Mouse (Mus musculus): ENCODE data around the gene Cul7.

Cul7 gene

DNA sequence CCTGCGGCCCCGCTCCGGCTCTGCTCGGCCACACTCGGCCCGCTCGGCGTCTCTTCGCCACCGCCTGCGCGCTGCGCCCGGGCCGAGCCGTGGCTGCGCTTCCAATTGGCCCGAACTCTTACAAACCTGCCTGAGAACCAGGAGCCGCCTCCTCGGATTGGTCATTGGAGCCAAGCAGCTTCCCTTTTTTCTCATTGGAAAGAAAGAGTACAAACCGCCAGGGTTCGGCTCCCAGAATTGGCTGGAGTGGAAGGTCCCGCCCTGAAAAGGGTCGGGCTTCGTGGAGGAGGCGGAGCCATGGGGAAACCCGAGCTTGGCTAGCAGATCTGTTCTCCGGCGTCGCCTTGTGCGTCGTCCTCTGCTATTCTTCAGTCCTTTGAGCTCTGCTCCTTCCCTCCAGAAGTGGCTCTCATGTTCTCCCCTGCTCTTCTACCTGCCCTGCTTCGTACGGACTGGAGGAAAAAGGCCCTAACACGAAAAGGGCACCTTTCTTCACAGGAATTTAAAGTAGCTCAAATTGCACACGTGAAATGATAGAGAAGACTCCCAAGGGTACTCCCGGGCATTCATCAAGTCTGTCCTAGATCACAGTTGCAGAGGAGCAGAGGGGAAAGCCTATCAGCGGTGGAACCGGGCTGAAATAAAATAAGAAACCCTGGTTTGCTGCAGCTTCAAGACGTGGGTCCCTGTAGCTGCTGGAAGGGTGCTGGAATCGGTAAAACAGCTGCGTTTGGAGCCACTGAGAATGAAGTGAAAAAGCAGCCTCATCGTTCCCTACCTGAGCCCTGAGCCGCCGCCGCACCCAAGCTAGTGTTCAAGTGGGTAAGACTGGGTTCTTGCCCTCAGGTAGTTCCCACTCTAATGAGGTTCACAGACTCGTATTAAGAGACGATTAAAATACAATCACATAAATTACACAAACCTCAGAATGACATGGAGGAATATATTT lies 55.0 kb downstream of the Cul7 start, which contains the start of gene Ppp2r5d:
Gene Ppp2r5d, minus strand, starts transcription at position 225 of the 949 bp plus-strand sequence.
- DNase-seq (ENCODE audit: low spot score): peak; percentile 99

DNA sequence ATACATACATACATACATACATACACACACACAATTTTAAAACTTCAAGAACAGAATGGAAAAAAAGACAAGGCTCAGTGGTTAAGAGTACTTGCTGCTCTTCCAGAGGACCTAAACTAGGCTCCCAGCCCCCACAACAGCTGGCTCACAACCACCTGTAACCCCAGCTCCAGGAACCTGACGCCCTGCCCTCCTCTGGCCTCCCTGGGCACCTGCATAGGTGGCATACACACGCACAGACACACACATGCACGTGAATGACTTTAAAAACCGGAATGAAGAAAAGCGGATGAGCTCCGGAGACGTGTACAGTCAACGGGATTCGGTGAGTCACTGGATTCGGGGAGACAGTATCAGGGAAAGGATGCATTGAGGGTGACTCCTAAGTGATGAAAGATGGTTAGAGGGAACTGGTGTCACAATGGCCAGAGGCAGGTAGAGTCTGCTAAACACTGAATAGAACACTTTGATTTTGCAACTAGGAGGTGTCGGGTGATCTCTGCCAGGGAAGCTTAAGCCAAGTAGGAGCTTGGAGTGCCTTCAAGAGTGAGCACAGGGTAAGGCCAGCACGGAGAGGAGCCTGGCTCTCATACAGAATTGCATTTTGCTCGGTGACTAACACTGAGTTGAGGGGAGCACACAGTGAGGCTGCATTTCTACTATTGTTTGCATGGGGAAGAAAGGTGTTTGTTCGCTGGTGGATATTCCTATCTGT lies 56.4 kb downstream of the Cul7 start:
- peak; percentile 56 for DNase-seq (ENCODE audit: low spot score)

DNA sequence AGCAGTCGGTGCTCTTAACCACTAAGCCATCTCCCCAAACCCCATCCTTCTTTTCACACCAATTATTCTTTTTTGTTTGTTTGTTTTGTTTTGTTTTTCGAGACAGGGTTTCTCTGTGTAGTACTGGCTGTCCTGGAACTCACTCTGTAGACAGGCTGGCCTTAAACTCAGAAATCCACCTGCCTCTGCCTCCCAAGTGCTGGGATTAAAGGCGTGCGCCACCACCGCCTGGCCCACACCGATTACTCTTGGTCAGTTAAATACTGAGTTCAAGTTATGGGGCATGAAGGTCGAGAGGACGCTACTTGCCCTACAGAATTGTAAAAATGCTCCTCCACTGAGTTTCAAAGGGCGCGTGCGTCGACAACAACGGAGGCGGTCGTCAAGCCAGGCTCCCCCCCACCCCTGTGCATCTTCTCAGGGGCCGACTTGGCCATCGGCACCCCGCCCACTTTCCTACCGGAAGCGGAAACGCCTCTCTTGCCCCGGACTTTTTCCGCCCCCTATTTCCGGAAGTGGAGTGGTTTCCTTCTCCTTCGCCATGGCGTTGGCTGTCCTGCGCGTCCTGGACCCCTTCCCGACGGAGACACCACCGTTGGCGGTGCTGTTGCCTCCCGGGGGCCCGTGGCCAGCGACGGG lies 60.9 kb downstream of the Cul7 start, which contains the start of gene Pex6:
Gene Pex6, plus strand, starts transcription at position 505 of the 639 bp plus-strand sequence.
- DNase-seq (ENCODE audit: low spot score): peak; percentile 93

DNA sequence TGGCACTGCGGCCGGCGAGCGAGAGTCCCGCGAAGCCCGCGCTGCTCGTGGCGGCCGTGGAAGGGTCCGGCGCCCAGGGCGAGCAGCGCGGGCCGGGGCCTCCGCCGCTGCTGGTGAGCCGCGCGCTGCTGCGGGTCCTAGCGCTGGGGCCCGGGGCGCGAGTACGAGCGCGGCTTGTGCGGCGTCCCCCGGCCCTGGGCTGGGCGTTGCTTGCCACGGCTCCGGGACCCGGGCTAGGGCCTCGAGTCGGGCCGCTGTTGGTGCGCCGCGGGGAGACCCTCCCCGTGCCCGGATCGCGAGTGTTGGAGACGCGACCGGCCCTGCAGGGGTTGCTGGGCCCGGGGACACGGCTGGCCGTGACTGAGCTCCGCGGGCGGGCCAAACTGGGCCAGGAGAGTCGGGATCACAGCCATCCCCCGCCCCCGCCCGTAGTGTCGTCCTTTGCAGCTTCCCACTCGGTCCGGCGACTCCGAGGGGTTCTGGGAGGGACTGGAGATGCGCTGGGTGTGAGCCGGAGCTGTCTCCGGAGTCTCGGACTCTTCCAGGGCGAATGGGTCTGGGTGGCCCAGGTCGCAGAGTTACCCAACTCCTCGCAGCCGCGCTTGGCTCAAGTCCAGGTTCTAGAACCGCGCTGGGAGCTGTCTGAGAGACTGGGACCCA lies 61.6 kb downstream of the Cul7 start:
- no peak for DNase-seq (ENCODE audit: low spot score)

DNA sequence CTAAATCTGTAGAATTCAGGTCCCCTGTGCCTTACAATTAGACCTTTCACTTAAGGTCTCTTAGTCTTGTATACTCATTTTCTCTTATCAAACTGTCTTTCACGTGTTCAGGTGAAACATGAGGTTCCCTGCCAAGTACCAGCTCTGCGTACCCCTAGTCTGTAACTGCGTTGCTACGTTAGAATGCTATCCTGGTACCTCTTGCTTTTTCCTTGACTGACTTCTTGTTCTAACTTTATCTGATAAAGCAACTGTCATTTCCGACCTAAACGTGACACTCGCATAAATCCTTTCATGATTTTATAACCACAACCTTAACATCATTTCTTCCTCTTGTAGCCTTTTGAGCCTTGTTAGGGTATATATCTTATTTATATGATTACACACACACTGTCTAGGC lies 62.3 kb downstream of the Cul7 start:
- no peak for DNase-seq (ENCODE audit: low spot score)

DNA sequence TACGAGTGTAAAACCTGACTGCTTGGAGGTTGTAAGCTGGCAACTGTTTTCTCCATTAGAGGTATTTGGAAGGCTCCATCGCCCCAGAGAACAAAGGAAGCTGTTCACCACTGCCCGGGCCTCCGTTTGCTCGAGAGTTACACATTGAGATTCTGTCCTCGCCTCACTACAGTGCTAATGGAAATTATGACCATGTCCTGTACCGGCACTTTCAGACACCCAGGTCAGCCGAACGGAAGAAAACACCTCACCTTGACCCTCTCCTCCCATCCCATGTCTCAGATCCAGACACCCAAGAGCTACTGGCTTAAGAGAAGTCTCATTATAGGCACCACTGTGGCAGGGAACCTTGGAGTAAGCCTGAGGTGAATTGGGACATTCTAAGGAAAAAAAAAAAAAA lies 63.7 kb downstream of the Cul7 start:
- DNase-seq (ENCODE audit: low spot score): no peak

Data from lung, postnatal 25 days (tissue).